Mouse (Mus musculus) kidney, postnatal 25 days (tissue): ENCODE results near the gene Hat1.

Experiments used
- DNase-seq, 2 experiments: peaks; one replicate each; pipeline ENCODE4 v3.0.0; 2021; ENCODE audit warnings: mixed read lengths in 2 of 2

Gene Hat1

DNA sequence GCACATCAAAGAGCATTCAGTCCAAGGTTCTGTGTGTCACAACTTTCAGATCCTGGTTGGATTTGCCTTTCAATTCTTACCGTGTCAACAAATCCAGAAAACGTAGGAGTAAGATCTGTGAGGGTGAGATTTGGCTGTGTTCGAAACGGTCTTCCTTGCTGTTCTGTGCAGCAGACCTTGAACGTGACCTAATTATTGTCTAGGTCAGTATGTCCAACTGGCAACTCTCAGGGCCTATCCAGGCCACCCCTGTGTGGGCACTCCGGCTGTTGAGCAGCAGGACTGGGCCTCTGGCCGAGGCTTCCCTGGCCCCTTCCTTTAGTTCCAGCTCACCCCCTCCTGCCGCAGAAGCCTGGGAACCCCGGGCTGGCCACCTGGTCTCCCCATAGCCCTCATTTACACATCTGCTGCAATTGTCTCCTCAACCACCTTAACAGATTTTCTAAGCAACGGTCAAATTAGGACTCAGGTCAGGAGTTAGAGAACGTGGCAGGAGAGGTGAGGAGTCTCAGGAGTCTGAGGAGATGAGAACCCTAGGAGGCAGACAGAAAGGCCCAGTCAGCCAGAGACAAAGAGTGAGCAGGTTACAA, 78.2 kb downstream of the Hat1 start:
- DNase-seq: peak; percentile 15 to 42

GRCm38 (mm10) chr2:71471094-71471493, 82.3 kb downstream of the Hat1 start:
- no peak for DNase-seq

GRCm38 (mm10) chr2:71473830-71474229, 85.1 kb downstream of the Hat1 start:
- DNase-seq: no peak

DNA sequence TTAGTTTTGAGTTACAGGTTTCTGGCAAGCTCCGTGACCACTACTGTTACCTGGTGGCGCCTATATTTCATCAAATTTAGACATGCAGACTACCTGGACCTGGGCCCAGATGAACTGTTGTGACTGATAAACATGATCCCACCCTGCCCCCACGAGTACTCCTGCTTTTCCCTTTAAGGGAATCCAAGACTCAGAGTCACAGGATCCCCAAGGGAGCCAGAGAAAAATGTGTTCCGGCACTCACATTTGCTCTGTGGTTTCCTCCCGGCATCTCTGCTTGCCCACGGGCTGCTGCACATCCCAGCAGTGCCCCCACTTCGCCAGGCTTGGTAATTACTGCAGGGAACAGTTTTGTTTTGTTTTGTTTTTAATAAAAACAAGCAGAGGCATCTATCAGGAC, 85.6 kb downstream of the Hat1 start:
- DNase-seq: peak; percentile 13 to 41

DNA sequence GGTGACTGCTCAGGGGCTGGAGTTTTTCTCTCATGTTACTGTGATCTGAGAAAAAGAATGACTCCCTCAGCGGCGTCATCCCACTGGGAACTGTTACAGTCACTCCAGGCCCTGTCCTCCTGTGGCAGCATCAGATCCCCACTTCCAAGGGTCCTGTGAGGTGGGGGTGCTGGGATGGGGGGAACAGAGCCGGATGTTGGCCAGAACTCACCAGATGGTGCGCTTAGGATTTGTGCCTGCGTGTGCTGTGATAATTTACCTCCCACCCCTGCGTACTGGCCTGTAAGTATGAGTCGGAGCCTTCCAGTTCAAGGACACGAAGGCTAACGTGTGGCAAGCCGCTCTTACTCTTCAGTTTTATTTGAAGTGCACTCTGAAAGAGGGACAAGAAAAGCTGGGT, 86.6 kb downstream of the Hat1 start:
- DNase-seq: no peak

- DNase-seq: no peak
Observed at GRCm38 (mm10) chr2:71475760-71476159, 87.0 kb downstream of the Hat1 start.

DNA sequence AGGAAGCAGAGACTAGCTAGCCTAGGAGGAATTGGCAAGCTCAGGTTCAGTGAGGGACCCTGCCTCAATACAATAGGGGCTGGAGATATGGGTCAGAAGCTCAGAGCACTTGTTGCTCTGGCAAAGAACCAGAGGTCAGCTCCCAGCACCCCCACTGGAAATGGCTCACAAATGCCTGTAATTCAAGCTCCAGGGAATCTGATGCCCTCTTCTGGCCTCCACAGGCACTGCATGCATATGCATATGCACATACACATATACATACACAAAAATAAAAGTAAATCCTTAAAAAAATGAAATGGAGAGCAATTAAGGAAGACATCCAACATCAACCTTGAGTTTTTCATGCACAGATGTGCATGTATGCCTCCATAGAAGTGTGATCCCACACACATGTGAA, 89.0 kb downstream of the Hat1 start:
- DNase-seq: no peak

GRCm38 (mm10) chr2:71479917-71480316, 91.2 kb downstream of the Hat1 start:
- DNase-seq: no peak

DNA sequence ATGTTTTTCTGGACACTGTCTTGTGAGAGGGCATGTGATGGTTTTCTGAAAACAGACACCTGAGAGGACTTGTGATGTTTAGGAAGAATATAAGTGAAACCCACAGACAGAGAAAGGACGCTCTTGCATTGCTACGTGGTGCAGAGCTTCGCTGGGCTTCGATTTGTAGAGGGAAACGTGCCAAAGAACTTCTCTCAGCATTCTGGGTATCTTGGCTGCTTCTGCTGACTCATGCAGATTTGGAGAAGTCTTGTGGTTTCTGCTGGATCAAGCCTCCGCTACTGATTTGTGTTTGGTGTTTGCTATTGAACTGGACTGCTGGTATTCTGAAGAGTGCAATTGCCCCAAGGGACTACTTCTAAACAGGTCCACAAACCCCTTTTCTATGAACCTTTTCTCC, 93.1 kb downstream of the Hat1 start:
- DNase-seq: no peak

GRCm38 (mm10) chr2:71483046-71483716, 94.4 kb downstream of the Hat1 start:
- DNase-seq: no peak

- no peak for DNase-seq
Observed at GRCm38 (mm10) chr2:71483717-71484066, 94.9 kb downstream of the Hat1 start.
